Mouse (Mus musculus) bone marrow macrophage, adult 2 months (primary cell): Measurements from ENCODE around the gene Ccdc38. TPM values are rescaled to one million over a fixed set of nuclear protein-coding genes. Genes with fewer than 3 reads are reported as not detected.

Source experiments
- H3K27ac ChIP-seq: 2 replicates; pipeline ENCODE4 v1.5.1; 2012; ENCODE audit warnings: low read depth, low read length; ENCODE audit not compliant: insufficient read depth
- H3K4me1 ChIP-seq: 2 replicates; pipeline ENCODE4 v1.6.1; 2012; ENCODE audit warnings: low read length; ENCODE audit not compliant: control insufficient read depth, insufficient read depth
- H3K4me3 ChIP-seq: 2 replicates; pipeline ENCODE4 v1.5.1; 2012; ENCODE audit warnings: mild to moderate bottlenecking, low read length, moderate library complexity; ENCODE audit not compliant: insufficient read depth
- CTCF ChIP-seq: IDR thresholded peaks from 2 replicates; pipeline ENCODE4 v1.5.1; 2012; ENCODE audit warnings: low read depth, mild to moderate bottlenecking, low read length, moderate library complexity
- POLR2A ChIP-seq: IDR thresholded peaks from 2 replicates; pipeline ENCODE4 v1.6.1; 2012; ENCODE audit warnings: mild to moderate bottlenecking, low read depth, low read length, borderline replicate concordance
- polyA plus RNA-seq: library from polyadenylated mRNA; stranded (reverse); fragments of >200 nt; gene quantifications from 2 replicates; pipeline ENCODE4 v1.2.4, GENCODE M21; 2012; ENCODE audit not compliant: missing spikeins, insufficient read depth, insufficient read length

Ccdc38 gene
- polyA plus RNA-seq, 1 experiment, result not detected

DNA sequence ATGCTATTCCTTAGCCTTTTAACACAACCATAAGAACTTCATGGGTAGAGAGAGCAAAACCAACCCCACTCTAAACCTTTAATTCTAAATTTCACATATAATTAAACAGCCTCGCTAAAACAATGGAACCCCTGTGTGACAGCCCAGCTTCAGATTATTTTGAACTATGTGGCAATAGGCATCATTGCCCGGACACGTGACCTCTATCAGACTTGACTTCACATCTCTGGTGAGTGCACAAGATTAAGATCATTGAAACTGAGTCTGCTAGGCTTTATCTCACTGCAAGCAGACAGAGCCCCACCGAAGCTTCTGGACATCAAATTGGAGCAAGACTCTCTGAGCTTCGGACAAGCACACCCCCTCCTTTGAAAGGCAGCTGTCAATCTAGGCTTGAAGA lies 61.9 kb downstream of the Ccdc38 start:
- H3K4me3 ChIP-seq, result no peak overlapping the region
- H3K27ac ChIP-seq, result no peak overlapping the region
- no peaks in the 10 kb centered on the region for H3K4me1 ChIP-seq
- TF ChIP-seq CTCF (no peak), POLR2A (no peak)

DNA sequence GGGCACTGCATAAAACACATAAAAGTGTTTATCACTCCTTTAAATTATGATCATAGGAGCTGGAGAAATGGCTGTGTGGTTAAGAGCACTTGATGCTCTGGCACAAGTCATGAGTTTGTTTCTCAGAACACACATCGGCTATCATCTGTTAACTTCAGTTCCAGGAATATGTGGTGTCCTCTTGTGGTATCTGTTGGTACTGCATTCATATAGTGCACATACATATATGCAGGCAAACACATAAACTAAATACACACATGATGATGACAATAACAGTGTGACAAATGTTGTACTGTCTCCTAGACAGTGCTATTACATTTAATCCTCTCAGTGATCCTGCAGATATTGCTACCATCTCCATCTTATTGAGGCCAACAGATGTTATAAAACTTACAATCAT lies 62.8 kb downstream of the Ccdc38 start:
- no peak for TF ChIP-seq CTCF
- TF ChIP-seq POLR2A, result no peak

DNA sequence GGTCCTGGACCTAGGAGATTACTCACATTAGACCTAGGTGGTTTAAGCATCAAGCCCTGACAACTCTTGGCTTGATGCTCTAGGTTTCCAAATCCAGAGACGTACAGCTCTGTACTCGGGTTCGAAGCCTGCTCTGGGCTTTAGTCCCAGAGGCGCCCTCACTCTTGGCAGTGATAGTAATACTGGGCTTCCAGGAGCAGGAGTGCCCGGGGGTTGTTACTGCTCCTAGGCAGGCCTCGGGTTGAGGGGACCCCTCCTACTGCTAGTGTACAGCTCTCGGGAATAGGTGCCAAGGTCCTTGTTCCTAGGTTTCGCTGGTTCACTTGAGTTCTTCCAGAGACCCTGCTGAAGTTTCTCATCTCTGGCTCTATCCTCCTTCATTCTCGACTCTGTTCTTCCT lies 65.9 kb downstream of the Ccdc38 start:
- H3K4me3 ChIP-seq, result no peak overlapping the region
- H3K4me1 ChIP-seq, result no peaks in the 10 kb centered on the region
- no peak for TF ChIP-seq POLR2A
- no peak for TF ChIP-seq CTCF
- no peak overlapping the region for H3K27ac ChIP-seq

More for the DNA sequence above, 62.8 kb downstream of the Ccdc38 start:
- no peak overlapping the region for H3K4me3 ChIP-seq
- H3K27ac ChIP-seq, result no peak overlapping the region
- no peaks in the 10 kb centered on the region for H3K4me1 ChIP-seq

DNA sequence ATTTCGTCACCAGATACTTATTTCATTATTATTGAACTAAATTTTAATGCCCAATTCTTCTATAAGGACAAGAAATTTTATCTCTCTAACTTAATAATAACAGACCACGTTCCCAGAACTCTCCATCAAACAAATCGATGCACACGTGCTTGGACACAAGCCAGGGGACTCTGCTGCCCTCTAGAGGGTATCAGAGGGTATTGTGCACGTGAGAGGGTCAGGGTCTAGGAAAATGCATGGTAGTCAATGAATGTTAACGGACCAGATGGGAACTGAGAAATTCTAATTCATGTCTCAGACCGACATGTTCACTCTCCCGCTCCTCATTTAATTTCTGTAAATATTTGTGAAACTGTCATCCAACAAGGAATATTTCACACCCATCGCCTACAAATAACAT lies 67.6 kb downstream of the Ccdc38 start:
- no peak overlapping the region for H3K27ac ChIP-seq
- H3K4me1 ChIP-seq, result no peaks in the 10 kb centered on the region
- TF ChIP-seq CTCF (no peak), POLR2A (no peak)
- H3K4me3 ChIP-seq, result no peak overlapping the region

DNA sequence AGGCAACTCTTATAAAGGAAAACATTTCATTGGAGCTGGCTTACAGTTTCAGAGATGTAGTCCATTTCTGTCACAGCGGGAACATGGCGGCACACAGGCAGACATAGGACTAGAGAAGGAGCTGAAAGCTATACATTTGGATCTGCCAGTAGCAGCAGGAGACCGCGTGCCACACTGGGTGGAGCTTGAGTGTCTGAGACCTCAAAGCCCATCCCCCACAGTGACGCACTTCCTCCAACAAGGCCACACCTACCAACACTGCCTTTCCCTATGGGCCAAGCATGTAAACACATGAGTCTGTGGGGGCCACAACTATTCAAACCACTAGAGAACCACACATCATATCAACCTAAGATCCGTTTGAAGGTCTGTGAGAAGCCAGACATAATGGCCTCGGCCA lies 68.8 kb downstream of the Ccdc38 start:
- no peak for TF ChIP-seq POLR2A
- no peak for TF ChIP-seq CTCF
- Histone ChIP-seq H3K27ac (no peak overlapping the region), H3K4me1 (no peaks in the 10 kb centered on the region), H3K4me3 (no peak overlapping the region)

DNA sequence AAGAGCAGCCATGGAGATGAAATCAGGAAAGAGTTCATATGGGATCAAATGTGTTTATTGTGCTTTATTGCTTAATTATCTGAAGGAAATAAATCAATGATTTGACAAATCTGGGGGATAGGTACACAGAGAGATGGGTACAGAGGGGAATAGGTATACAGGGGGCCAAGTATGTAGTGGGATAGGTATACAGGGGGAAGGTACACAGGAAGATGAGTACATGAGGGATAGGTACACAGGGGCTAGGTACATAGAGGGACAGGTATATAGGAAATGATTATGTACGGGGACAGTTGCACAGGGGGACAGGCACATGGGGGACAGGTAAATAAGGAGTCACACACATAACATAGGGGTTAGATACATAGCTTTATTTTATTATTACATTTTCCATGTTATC lies 70.5 kb downstream of the Ccdc38 start:
- H3K4me1 ChIP-seq, result no peaks in the 10 kb centered on the region
- H3K4me3 ChIP-seq, result no peak overlapping the region
- H3K27ac ChIP-seq, result no peak overlapping the region
- TF ChIP-seq CTCF (no peak), POLR2A (no peak)

DNA sequence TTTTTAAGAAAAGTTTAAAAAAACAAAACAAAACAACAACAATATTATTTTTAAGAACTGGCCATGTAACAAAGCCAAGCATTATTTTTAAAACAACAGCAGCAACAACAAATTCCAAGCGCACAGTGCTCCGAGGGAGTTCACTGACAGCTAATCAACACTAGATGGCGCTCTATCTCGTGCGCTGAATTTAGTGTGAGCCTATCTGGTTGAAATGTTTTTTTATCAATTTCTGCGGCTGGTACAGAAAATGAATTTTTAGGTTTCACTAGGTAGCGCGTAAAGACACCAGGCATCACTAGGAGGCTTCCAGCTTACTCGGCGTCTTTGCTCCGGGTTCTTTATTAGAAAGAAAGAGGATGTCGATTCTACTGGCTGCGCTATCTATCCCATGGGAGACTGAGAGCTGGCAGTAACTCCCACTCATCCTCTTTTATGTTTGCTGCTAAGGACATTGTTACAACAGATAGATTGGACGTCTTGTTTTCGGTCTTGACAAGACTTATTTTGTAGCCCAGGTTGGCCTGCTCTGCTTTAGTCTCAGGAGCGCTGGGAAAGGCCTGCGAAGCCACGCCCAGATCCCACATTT lies 71.1 kb downstream of the Ccdc38 start:
- TF ChIP-seq CTCF (peak; percentile 12; the same call in 1 of the 2 replicates), POLR2A (no peak)
- no peak overlapping the region for H3K27ac ChIP-seq
- H3K4me3 ChIP-seq, result no peak overlapping the region
- no peaks in the 10 kb centered on the region for H3K4me1 ChIP-seq

DNA sequence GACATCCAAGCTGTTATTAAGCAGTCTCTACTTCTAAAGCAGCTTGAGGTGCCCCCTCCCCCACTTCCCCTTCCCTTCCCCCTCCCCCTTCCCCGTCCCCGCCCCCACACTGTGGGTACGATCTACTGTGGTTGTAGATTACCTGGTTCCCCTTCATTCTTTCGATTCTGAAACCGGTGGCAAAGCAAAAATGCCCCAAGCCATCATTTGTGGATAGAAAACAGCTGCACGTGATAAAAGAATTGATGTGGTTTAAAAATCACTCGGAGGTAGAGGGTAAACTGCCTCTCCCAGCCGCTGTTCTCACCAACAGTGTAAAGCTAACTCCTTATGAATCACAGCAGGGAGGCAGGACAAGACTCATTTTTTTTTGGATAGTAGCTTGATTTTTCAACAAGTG lies 74.4 kb downstream of the Ccdc38 start:
- Histone ChIP-seq H3K27ac (no peak overlapping the region), H3K4me1 (no peaks in the 10 kb centered on the region), H3K4me3 (no peak overlapping the region)
- TF ChIP-seq CTCF, result no peak
- TF ChIP-seq POLR2A, result no peak

DNA sequence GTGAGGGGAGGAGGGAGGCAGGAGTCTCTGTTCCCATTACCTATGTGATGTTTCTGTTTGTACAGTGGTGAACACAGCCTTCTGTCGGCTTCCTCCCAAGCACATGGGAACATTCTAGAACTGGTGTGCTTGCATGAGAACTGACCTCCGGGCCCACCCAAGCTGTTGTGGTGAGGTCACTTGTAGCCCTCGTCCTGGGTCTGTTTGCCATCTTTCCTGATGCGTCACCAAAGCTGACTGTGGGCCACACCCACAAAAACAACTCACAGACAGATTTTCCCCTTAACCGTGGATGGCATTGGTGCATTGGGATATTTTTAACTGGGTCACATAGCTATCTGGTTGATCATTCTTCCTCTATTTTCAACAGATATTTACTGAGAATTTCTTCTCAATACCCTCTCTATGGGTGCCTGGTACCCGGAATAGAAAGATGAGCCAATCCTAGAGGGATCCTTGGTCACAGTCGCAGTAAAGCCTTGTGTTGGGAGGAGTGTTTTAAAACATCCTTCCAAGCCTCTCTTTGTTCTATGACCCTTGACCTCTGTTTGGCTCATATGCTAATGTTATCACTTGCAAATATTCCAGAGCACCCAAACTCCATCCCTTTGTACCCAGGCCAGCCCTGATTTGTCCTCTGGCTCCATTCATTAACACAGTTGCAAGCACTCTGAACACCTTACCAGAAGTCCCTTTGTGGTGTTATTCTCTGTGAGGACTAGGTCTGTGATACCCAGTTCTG lies 80.2 kb downstream of the Ccdc38 start:
- Histone ChIP-seq H3K4me1 (no peaks in the 10 kb centered on the region), H3K4me3 (no peak overlapping the region), H3K27ac (no peak overlapping the region)
- TF ChIP-seq POLR2A (no peak), CTCF (no peak)

DNA sequence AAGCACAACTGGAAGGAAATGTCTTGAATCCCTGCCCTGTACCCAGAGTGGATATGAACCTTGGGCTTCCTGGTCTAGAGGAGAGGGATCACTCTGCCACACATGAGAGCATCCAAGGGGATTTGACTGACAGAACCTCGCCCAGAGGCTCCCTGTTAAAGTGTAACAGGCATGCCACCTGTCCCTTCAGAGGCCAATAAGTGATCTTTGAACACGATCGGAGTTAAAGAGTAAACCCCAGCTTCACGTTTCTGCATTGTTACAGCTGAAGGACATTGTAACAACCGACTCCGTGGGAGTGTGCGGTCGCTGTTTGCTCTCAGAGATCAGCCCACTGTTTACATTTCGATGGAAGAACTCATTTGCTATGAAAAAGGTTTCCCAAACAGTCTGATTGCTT lies 83.3 kb downstream of the Ccdc38 start:
- TF ChIP-seq POLR2A (no peak), CTCF (no peak)
- no peak overlapping the region for H3K27ac ChIP-seq
- no peak overlapping the region for H3K4me3 ChIP-seq
- no peaks in the 10 kb centered on the region for H3K4me1 ChIP-seq
